Mouse (Mus musculus): Measurements from ENCODE around the gene Gm47289. TPM values are rescaled to one million over a fixed set of nuclear protein-coding genes. Genes with fewer than 3 reads are reported as not detected.

Gm47289 gene
- not detected for total RNA-seq (2021)
- long read RNA-seq, experiment 1, result 0 reads
- long read RNA-seq, experiment 2, result 0 reads

GRCm38 (mm10) chr9:119158861-119159260 is at the start of gene Gm47289:
TSS of gene Gm47289 (plus strand) at chr9:119159161.
- DNase-seq (ENCODE audit: low spot score in 2 of 2), result no peak

DNA sequence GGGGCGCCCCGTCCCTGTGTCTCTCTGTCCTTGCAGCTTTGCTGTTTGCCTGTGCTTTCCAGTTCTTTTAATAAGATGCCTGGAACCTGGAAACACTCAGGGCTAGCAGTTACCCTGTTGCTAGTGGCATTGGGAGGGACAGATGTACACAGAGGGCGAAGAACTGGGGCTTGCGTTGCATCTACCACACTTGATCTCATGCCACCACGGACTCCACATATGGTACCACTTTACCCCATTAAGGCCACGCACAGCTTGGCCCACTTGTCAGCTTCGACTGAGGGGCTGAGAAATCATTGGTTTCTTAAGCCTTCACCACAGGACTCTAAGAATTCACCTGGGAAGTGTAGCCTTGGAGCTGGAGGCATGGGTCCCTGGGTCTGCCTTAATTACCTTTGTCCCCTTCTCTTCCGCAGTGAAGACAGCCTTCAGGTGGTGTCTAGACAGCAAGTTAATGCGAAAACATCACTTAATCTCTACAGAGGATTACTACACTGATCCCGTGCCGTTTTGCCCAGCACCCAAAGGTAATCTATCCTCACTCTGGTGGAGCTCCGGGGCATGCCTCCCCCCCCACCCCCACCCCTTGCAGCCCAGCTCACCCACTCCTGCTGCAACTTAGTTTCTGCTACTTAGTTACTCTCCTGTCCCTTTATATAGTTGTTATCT is 49.1 kb upstream of the Gm47289 start:
- DNase-seq (ENCODE audit: low spot score in 2 of 2), result no peak

- DNase-seq (ENCODE audit: low spot score in 2 of 2), result no peak
These were observed 48.3 kb upstream of the Gm47289 start for GRCm38 (mm10) chr9:119110640-119111039.

DNA sequence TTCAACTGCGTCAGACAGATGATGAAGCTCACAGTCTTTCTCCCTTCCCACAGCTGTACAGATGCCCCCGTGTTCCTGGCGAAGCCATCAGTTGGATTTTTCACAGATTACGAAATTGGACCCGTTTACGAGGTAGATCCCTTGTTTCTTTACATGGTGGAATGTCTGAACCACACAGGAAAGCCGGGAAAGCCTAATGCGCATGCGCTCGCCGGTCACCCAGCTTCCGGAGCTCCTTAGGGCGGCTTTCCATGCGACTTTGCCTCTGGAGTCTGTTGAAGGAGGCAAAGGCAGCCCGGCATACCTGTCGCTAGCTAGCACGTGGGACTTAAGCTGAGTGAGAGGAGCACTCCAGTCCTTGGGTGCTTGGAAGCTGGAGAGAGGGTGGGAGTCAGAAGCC is 44.0 kb upstream of the Gm47289 start:
- DNase-seq (ENCODE audit: low spot score in 2 of 2), result no peak

GRCm38 (mm10) chr9:119119409-119120167 is 39.4 kb upstream of the Gm47289 start:
- no peak for DNase-seq (ENCODE audit: low spot score in 2 of 2)

DNA sequence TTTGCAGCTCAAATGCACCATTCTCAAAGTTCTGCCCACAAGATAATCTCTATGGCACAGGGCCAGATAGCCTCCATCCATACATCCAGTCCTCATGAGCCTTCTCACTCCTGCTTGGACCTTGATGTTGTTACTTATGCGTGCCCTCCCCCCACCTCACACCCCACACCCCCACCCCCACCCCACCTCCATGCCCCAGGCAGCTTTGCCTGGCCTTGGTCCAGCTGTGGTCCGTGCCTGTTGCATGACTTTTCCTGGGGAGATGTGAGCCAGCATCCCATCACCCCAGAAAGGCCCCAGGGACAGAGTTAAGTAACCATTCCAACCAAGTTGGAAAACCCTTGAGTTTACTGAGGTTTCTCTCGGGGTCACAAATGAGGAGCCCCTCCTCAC is 38.8 kb upstream of the Gm47289 start:
- DNase-seq (ENCODE audit: low spot score in 2 of 2), result no peak

DNA sequence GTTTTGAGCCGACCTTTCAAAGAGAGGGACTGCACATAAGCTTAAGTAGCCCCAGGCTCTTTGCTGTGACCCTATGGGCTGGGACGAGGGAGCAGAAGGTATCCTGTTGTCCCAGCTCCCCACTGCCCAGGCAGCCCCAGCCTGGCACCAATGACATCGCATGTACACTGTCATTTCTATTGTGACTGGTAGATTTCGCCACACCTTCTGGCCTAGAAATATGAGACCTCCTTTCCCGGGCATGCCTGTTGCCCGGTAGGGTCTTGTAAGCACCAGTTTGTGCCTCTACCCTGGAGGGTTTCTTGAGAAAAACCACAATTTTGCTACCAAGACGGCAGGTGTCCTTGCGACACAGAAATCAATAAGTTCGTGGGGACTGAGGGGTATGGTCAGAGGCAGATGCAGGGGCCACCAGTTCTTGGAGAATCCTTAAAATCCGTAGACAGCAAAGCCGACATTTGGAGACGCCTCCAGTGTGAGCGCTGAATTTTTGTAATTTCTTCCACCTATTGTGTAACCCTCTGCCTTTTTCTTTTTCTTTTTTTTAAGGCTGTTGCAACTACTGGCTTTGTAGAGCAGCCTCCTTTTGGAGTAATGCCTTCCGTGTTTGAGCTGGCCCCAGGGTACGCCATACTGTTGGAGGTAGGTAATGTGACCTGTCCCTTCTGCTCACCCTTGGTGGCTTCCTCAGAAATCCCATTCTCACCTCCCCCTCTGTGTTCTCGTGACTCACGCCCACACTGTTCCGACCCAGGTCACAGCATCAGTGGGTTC is 36.2 kb upstream of the Gm47289 start:
- no peak for DNase-seq (ENCODE audit: low spot score in 2 of 2)

DNA sequence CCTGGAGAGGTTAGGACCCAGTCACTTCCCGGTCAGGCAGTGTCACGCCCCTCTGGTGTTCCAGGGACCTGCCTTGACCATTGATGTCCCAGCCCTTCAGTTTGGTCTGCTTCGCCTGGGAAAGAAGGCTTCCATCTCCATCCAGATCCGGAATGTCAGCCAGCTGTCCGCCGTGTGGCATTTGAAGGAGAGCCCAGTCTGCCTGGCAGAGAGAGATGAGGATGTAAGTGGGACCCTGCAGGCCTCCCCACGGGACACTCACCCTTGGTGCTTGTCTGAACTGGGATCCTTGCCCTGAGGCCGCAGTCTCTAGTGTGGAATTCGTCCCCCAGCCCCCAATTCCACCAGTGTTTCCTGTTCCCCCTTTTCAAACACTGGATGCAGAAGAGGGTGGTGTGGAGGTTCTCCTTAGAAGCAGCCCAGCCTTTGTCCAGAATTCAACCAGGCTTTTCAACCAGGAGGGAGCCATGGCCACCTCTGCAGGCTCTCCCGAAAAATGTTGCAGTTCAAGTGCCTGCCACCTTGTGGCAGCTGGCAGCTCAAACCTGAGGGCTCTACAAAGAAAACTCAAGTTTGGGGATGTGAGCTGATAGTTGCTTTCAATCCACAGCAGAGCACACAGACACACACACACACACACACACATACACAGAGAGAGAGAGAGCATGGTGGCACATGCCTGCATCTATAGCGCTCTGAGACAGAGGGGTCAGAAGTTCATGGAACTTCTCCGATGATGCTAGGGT is 30.4 kb upstream of the Gm47289 start:
- no peak for DNase-seq (ENCODE audit: low spot score in 2 of 2)

DNA sequence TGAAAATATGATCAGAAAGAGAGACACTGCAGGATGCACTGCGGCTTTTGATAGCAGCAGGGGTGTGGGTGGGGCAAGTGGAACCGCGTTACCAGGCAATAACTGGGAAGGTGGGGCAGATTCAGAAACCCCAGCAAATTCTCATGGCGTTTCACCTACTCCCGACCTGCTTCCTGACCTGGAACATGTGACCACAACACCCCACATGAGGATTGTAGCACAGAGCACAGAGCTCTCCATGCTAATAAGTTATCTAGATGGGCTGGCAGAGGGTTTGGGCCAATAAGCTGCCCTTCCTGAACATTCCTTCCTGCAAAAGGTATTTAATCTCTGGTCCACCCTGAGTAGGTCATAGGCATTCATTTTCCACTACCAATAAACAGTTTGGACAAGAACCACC is 28.3 kb upstream of the Gm47289 start:
- DNase-seq (ENCODE audit: low spot score in 2 of 2), result peak in 1 of 2 experiments; percentile 9

DNA sequence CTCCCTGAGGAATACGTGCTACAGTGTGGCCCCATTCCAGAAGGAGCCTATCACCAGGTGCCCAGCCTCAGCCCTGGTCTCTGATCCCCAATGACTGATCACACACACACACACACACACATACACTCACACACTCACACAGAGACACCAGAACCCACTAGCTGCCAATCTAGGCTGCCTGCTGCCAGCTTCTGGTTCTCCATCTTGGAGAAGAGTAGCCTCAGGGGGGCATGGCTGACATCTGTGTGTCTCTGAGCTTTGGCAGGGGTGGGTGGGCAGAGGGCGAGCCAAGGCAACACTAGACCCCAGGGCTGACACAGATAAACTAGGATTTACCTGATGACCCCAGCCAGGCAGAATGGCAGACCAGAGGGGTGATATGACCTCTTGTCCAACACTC is 20.1 kb upstream of the Gm47289 start:
- DNase-seq (ENCODE audit: low spot score in 2 of 2), result no peak

- DNase-seq (ENCODE audit: low spot score in 2 of 2), result no peak
These were observed 16.9 kb upstream of the Gm47289 start for GRCm38 (mm10) chr9:119142066-119142465.

DNA sequence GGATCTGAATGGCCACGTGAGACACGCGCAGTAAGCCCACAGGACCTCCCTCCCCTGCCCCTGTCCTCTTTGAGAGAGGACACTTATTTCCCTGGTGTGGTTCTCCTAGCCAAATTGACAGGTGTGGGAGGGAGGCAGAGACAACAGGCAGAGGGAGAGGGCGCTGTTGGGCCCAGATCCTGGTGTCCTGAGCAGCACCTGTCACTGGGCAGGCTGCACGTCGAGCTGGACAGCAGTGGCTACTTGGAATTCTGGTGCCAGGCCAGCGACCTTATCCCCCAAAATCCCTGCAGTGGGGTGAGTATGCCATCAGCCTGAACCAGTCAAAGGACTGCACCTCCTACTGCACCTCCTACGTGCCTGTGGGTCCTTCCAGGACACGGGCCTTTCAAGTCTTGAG is 15.6 kb upstream of the Gm47289 start:
- no peak for DNase-seq (ENCODE audit: low spot score in 2 of 2)

- DNase-seq (ENCODE audit: low spot score in 2 of 2), result no peak
These were observed 14.3 kb upstream of the Gm47289 start for GRCm38 (mm10) chr9:119144696-119145095.

- no peak for DNase-seq (ENCODE audit: low spot score in 2 of 2)
These were observed 13.8 kb upstream of the Gm47289 start for GRCm38 (mm10) chr9:119145137-119145536.

DNA sequence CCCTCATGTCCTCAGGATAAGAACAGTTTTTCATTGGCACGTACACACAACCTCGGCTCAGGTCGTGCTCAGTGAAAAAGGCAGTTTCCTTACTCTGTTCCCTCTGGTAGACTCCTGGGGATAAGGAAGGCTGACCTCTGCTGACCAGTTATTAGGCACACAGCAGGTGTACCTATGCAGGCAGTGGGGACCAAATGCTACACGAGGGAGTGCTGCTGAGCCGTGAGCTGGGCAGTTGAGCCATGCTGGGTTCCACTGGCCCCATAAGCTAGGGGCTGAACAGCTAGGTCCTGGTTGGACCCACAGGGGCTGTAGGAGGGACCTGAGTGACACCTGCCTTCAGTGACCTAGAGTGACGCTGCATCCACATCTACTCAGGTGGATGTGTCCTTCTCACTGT is 13.3 kb upstream of the Gm47289 start:
- DNase-seq (ENCODE audit: low spot score in 2 of 2), result no peak

- no peak for DNase-seq (ENCODE audit: low spot score in 2 of 2)
These were observed 12.7 kb upstream of the Gm47289 start for GRCm38 (mm10) chr9:119146098-119146770.

- no peak for DNase-seq (ENCODE audit: low spot score in 2 of 2)
These were observed 9.4 kb upstream of the Gm47289 start for GRCm38 (mm10) chr9:119149601-119150000.

DNA sequence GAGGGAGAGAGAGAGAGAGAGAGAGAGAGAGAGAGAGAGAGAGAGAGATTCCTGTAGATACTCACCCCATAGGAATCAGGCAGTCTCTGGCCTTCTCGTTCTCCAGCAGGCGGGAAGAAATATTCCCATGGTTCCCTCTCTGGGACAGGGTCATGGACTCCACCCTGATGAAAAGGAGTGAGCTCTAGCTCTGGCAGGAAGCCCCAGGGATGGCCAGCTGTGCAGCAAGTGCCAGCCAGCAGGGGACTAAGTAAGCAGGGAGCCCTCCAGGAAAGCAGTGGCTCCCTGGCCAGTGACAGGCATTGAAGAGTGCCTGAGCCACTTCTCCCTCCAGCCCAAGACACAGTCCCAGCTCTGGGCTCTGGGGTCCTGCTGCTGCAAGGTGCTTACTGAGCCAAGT is 7.2 kb upstream of the Gm47289 start:
- no peak for DNase-seq (ENCODE audit: low spot score in 2 of 2)

DNA sequence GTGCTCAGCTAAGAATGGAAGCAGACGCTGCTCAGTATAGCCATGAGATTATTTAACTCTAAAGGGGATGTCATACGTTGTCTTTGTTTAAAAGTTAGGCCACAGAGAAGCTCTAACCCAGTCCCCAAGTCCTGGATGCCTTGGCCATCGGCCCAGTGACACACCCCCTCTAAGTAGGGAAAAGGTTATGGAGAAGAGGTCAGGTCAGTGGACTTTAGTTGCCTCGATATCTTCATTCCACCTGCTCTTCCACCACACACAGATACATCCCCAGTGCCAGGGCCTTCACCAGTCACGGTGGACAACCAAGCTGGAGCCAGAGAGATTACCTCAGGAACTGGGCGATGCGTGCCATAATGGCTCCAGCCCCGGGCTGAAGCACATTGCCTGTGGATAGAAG is 3.5 kb upstream of the Gm47289 start:
- no peak for DNase-seq (ENCODE audit: low spot score in 2 of 2)

GRCm38 (mm10) chr9:119155826-119156225 is 3.1 kb upstream of the Gm47289 start:
- DNase-seq (ENCODE audit: low spot score in 2 of 2), result no peak

Measured in layer of hippocampus, postnatal 14 days (tissue).